Mouse (Mus musculus) inflammation-experienced regulatory T-cells (primary cell): ENCODE measurements around the gene Car12. TPM values are rescaled to one million over a fixed set of nuclear protein-coding genes. Genes with fewer than 3 reads are reported as not detected.

Experiments
- polyA plus RNA-seq, 2 experiments: library from polyadenylated mRNA; unstranded; fragments of 100-300 nt; shearing (Covaris generic); gene quantifications; one replicate each; pipeline ENCODE4 v1.2.1; 2017

Gene Car12
- 1 to 10 TPM; 6.3 to 8.1 TPM for polyA plus RNA-seq

GRCm38 (mm10) chr9:66713135-66714021 is at the start of gene Car12:
TSS of gene Car12 (plus strand) at chr9:66713686.

GRCm38 (mm10) chr9:66795464-66796324 is 82.2 kb downstream of the Car12 start, which contains the start of gene Aph1b:
TSS of gene Aph1b (minus strand) at chr9:66795490.

GRCm38 (mm10) chr9:66796739-66797138 is 83.3 kb downstream of the Car12 start, which contains the start of gene Gm10647:
TSS of gene Gm10647 (plus strand) at chr9:66797039.

Other genes with a start within 250 kb of the Car12 start
- gene Fbxl22, start 199.1 kb upstream of the Car12 start, polyA plus RNA-seq: 1 to 10 TPM; 2.2 to 6.0 TPM
- 100 to 1,000 TPM; 142 to 156 TPM for gene Usp3, start 120.5 kb upstream of the Car12 start, polyA plus RNA-seq
- gene Aph1b, start 81.8 kb downstream of the Car12 start, polyA plus RNA-seq: 1 to 10 TPM in 1 of 2 experiments, under 1 TPM in 1; 0.61 to 3.7 TPM
- gene Gm10647, start 83.4 kb downstream of the Car12 start, polyA plus RNA-seq: under 1 TPM in 1 of 2 experiments, not detected in 1; 0.19 TPM
- under 1 TPM; 0.31 to 0.93 TPM for gene Aph1c, start 121.0 kb downstream of the Car12 start, polyA plus RNA-seq
- gene Rab8b, start 206.0 kb downstream of the Car12 start, polyA plus RNA-seq: 100 to 1,000 TPM; 143 to 151 TPM
- 100 to 1,000 TPM; 111 to 172 TPM for gene Rps27l, start 232.4 kb downstream of the Car12 start, polyA plus RNA-seq